Comparison of ENCODE assay signal across 8 mouse cellular contexts in genomic region chr1:55528547-55529304, GRCm38 (mm10).
A peak's percentile ranks its signal among the peaks of the same experiment; 100 is the strongest.
DNase-seq lines count a peak whose midpoint lies in the region; ATAC-seq lines count a peak whose summit lies in the region.

No protein-coding gene starts in this region.

- ATAC-seq in inflammation-experienced regulatory T-cells, adult 6 months: peak; percentile 80
- peak; percentile 89 for ATAC-seq in megakaryocyte progenitor cell, adult 5-6 weeks (replicated peaks; ENCODE audit: poor library complexity)

- DNase-seq in kidney, adult 11 months: peak; percentile 13
- no peak for DNase-seq in kidney, adult 18-20 months
- DNase-seq in brain, adult 2 months (ENCODE audit: low read depth, low spot score): peak; percentile 64
- DNase-seq in layer of hippocampus, adult 8-10 months (ENCODE audit: low spot score in 2 of 2): no peak
- no peak for DNase-seq in spleen, postnatal 14 days (ENCODE audit: low spot score in 2 of 2)
- DNase-seq in adrenal gland, postnatal 25 days: no peak

Comparison
In these comparisons a context has a peak if more than half of its experiments do, and no peak if none do; other contexts are left out.
1. DNase-seq: peak in kidney, adult 11 months (single experiment) and brain, adult 2 months (single experiment); none in kidney, adult 18-20 months (single experiment), layer of hippocampus, adult 8-10 months (0 of 2), spleen, postnatal 14 days (0 of 2) and adrenal gland, postnatal 25 days (single experiment).